Mouse (Mus musculus): ENCODE results near the gene Tcf3.

GRCm38 (mm10) chr10:80385310-80385709 is 48.1 kb downstream of the Tcf3 start:
- TF ChIP-seq E2F4 (IDR thresholded peaks at IDR 0.05; ENCODE audit: insufficient replicate concordance, low read depth, low read length) (no peak), USF2 (conservative IDR thresholded peaks at IDR 0.05; ENCODE audit: low read depth, low read length) (no peak), MAZ (IDR thresholded peaks at IDR 0.05; ENCODE audit: low read depth, low read length) (no peak), CTCF (conservative IDR thresholded peaks at IDR 0.05 in 1 of 2, IDR thresholded peaks at IDR 0.05 in 1 of 2; ENCODE audit: low read depth in 2 of 2, low read length in 2 of 2) (no peak), ZNF384 (IDR thresholded peaks at IDR 0.05; ENCODE audit: low read depth, low read length) (no peak), POLR2A (IDR thresholded peaks at IDR 0.05; ENCODE audit: low read depth, low read length) (no peak), RAD21 (IDR thresholded peaks at IDR 0.05; ENCODE audit: low read depth, low read length) (no peak), MAX (IDR thresholded peaks at IDR 0.05; ENCODE audit: low read length) (no peak), UBTF (IDR thresholded peaks at IDR 0.05; ENCODE audit: low read depth, low read length) (no peak), TCF12 (IDR thresholded peaks at IDR 0.05; ENCODE audit: low read depth, low read length) (no peak), GABPA (IDR thresholded peaks at IDR 0.05; ENCODE audit: insufficient replicate concordance, low read depth, low read length) (no peak), ZMIZ1 (IDR thresholded peaks at IDR 0.05; ENCODE audit: low read depth, low read length) (no peak), KAT2A (IDR thresholded peaks at IDR 0.05; ENCODE audit: insufficient replicate concordance, low read length) (no peak), ETS1 (conservative IDR thresholded peaks at IDR 0.05; ENCODE audit: low read depth, low read length) (no peak)

Measured in CH12.LX (cell line).